Mouse (Mus musculus): Measurements from ENCODE around the gene Jmjd8. TPM values are rescaled to one million over a fixed set of nuclear protein-coding genes. Genes with fewer than 3 reads are reported as not detected.

The Jmjd8 gene
- polyA plus RNA-seq, 1 experiment, result 13.2 TPM

GRCm38 (mm10) chr17:25825311-25825710 lies 3.4 kb upstream of the Jmjd8 start:
- Histone ChIP-seq H3K4me1 (ENCODE audit: control insufficient read depth, insufficient read depth, low read length) (no peaks in the 10 kb centered on the region), H3K4me3 (ENCODE audit: low read depth, low read length) (no peak overlapping the region), H3K27me3 (ENCODE audit: control insufficient read depth, insufficient read depth, low read length, poor library complexity, severe bottlenecking) (no peaks in the 10 kb centered on the region), H3K9me3 (replicated peaks; ENCODE audit: control insufficient read depth, insufficient read depth, low read length, poor library complexity, severe bottlenecking) (no peaks in the 10 kb centered on the region), H3K36me3 (ENCODE audit: control insufficient read depth, insufficient read depth, low read length, poor library complexity, severe bottlenecking) (peaks cover 4% of the 10 kb centered on the region), H3K27ac (ENCODE audit: insufficient read depth, low read length) (no peak overlapping the region), H3K9ac (ENCODE audit: low read depth, poor library complexity, severe bottlenecking) (no peak overlapping the region)
- TF ChIP-seq CTCF (IDR thresholded peaks at IDR 0.05; ENCODE audit: low read depth, low read length) (no peak), POLR2A (IDR thresholded peaks at IDR 0.05; ENCODE audit: insufficient read depth, low read length) (no peak), EP300 (IDR thresholded peaks at IDR 0.05; ENCODE audit: insufficient read depth, low read depth, low read length) (no peak)

- H3K36me3 ChIP-seq (ENCODE audit: control insufficient read depth, insufficient read depth, low read length, poor library complexity, severe bottlenecking), result peaks cover 11% of the 10 kb centered on the region
- no peaks in the 10 kb centered on the region for H3K27me3 ChIP-seq (ENCODE audit: control insufficient read depth, insufficient read depth, low read length, poor library complexity, severe bottlenecking)
- no peak overlapping the region for H3K4me3 ChIP-seq (ENCODE audit: low read depth, low read length)
- H3K9me3 ChIP-seq (replicated peaks; ENCODE audit: control insufficient read depth, insufficient read depth, low read length, poor library complexity, severe bottlenecking), result no peaks in the 10 kb centered on the region
- H3K9ac ChIP-seq (ENCODE audit: low read depth, poor library complexity, severe bottlenecking), result no peak overlapping the region
- no peak for TF ChIP-seq CTCF (IDR thresholded peaks at IDR 0.05; ENCODE audit: low read depth, low read length)
- no peak for TF ChIP-seq POLR2A (IDR thresholded peaks at IDR 0.05; ENCODE audit: insufficient read depth, low read length)
- no peak for TF ChIP-seq EP300 (IDR thresholded peaks at IDR 0.05; ENCODE audit: insufficient read depth, low read depth, low read length)
- H3K27ac ChIP-seq (ENCODE audit: insufficient read depth, low read length), result no peak overlapping the region
- no peaks in the 10 kb centered on the region for H3K4me1 ChIP-seq (ENCODE audit: control insufficient read depth, insufficient read depth, low read length)
These were observed 2.6 kb upstream of the Jmjd8 start for GRCm38 (mm10) chr17:25825984-25826570.

- H3K9ac ChIP-seq (ENCODE audit: low read depth, poor library complexity, severe bottlenecking), result no peak overlapping the region
- H3K9me3 ChIP-seq (replicated peaks; ENCODE audit: control insufficient read depth, insufficient read depth, low read length, poor library complexity, severe bottlenecking), result no peaks in the 10 kb centered on the region
- H3K4me1 ChIP-seq (ENCODE audit: control insufficient read depth, insufficient read depth, low read length), result no peaks in the 10 kb centered on the region
- H3K27me3 ChIP-seq (ENCODE audit: control insufficient read depth, insufficient read depth, low read length, poor library complexity, severe bottlenecking), result no peaks in the 10 kb centered on the region
- TF ChIP-seq CTCF (IDR thresholded peaks at IDR 0.05; ENCODE audit: low read depth, low read length) (no peak), EP300 (IDR thresholded peaks at IDR 0.05; ENCODE audit: insufficient read depth, low read depth, low read length) (no peak), POLR2A (IDR thresholded peaks at IDR 0.05; ENCODE audit: insufficient read depth, low read length) (no peak)
- H3K4me3 ChIP-seq (ENCODE audit: low read depth, low read length), result no peak overlapping the region
- H3K27ac ChIP-seq (ENCODE audit: insufficient read depth, low read length), result no peak overlapping the region
- peaks cover 16% of the 10 kb centered on the region for H3K36me3 ChIP-seq (ENCODE audit: control insufficient read depth, insufficient read depth, low read length, poor library complexity, severe bottlenecking)
These were observed 1.7 kb upstream of the Jmjd8 start for GRCm38 (mm10) chr17:25827011-25827410.

- H3K36me3 ChIP-seq (ENCODE audit: control insufficient read depth, insufficient read depth, low read length, poor library complexity, severe bottlenecking), result peaks cover 16% of the 10 kb centered on the region
- H3K9me3 ChIP-seq (replicated peaks; ENCODE audit: control insufficient read depth, insufficient read depth, low read length, poor library complexity, severe bottlenecking), result no peaks in the 10 kb centered on the region
- H3K4me1 ChIP-seq (ENCODE audit: control insufficient read depth, insufficient read depth, low read length), result no peaks in the 10 kb centered on the region
- TF ChIP-seq CTCF (IDR thresholded peaks at IDR 0.05; ENCODE audit: low read depth, low read length), result no peak
- no peak for TF ChIP-seq POLR2A (IDR thresholded peaks at IDR 0.05; ENCODE audit: insufficient read depth, low read length)
- TF ChIP-seq EP300 (IDR thresholded peaks at IDR 0.05; ENCODE audit: insufficient read depth, low read depth, low read length), result no peak
- no peak overlapping the region for H3K27ac ChIP-seq (ENCODE audit: insufficient read depth, low read length)
- no peak overlapping the region for H3K4me3 ChIP-seq (ENCODE audit: low read depth, low read length)
- H3K27me3 ChIP-seq (ENCODE audit: control insufficient read depth, insufficient read depth, low read length, poor library complexity, severe bottlenecking), result no peaks in the 10 kb centered on the region
- H3K9ac ChIP-seq (ENCODE audit: low read depth, poor library complexity, severe bottlenecking), result no peak overlapping the region
These were observed 983 bp upstream of the Jmjd8 start for GRCm38 (mm10) chr17:25827546-25828222.

- Histone ChIP-seq H3K9me3 (replicated peaks; ENCODE audit: control insufficient read depth, insufficient read depth, low read length, poor library complexity, severe bottlenecking) (no peaks in the 10 kb centered on the region), H3K9ac (ENCODE audit: low read depth, poor library complexity, severe bottlenecking) (no peak overlapping the region), H3K4me3 (ENCODE audit: low read depth, low read length) (0 out of 2 replicates have a peak overlapping the region, but pooled peaks have one; percentile 81), H3K27ac (ENCODE audit: insufficient read depth, low read length) (no peak overlapping the region), H3K27me3 (ENCODE audit: control insufficient read depth, insufficient read depth, low read length, poor library complexity, severe bottlenecking) (no peaks in the 10 kb centered on the region), H3K4me1 (ENCODE audit: control insufficient read depth, insufficient read depth, low read length) (no peaks in the 10 kb centered on the region), H3K36me3 (ENCODE audit: control insufficient read depth, insufficient read depth, low read length, poor library complexity, severe bottlenecking) (peaks cover 16% of the 10 kb centered on the region)
- TF ChIP-seq EP300 (IDR thresholded peaks at IDR 0.05; ENCODE audit: insufficient read depth, low read depth, low read length) (no peak), CTCF (IDR thresholded peaks at IDR 0.05; ENCODE audit: low read depth, low read length) (no peak), POLR2A (IDR thresholded peaks at IDR 0.05; ENCODE audit: insufficient read depth, low read length) (no peak)
These were observed 458 bp upstream of the Jmjd8 start for GRCm38 (mm10) chr17:25828223-25828594.

- TF ChIP-seq POLR2A (IDR thresholded peaks at IDR 0.05; ENCODE audit: insufficient read depth, low read length) (no peak), CTCF (IDR thresholded peaks at IDR 0.05; ENCODE audit: low read depth, low read length) (no peak), EP300 (IDR thresholded peaks at IDR 0.05; ENCODE audit: insufficient read depth, low read depth, low read length) (no peak)
- Histone ChIP-seq H3K27me3 (ENCODE audit: control insufficient read depth, insufficient read depth, low read length, poor library complexity, severe bottlenecking) (no peaks in the 10 kb centered on the region), H3K27ac (ENCODE audit: insufficient read depth, low read length) (peak overlapping the region; percentile 23; the same call in 1 of the 2 replicates), H3K9ac (ENCODE audit: low read depth, poor library complexity, severe bottlenecking) (peak overlapping the region; percentile 36), H3K36me3 (ENCODE audit: control insufficient read depth, insufficient read depth, low read length, poor library complexity, severe bottlenecking) (peaks cover 16% of the 10 kb centered on the region), H3K4me3 (ENCODE audit: low read depth, low read length) (peak overlapping the region; percentile 81), H3K4me1 (ENCODE audit: control insufficient read depth, insufficient read depth, low read length) (peaks cover under 1% of the 10 kb centered on the region), H3K9me3 (replicated peaks; ENCODE audit: control insufficient read depth, insufficient read depth, low read length, poor library complexity, severe bottlenecking) (no peaks in the 10 kb centered on the region)
These were observed 921 bp downstream of the Jmjd8 start for GRCm38 (mm10) chr17:25829558-25830017.

Data from ES-Bruce4 (cell line).